Mouse (Mus musculus) kidney, postnatal 10 days (tissue): ENCODE measurements around the gene Timp2.

Experiments
- DNase-seq: peaks from one replicate; pipeline ENCODE4 v3.0.0; 2021; ENCODE audit warnings: mixed read lengths

The Timp2 gene

DNA sequence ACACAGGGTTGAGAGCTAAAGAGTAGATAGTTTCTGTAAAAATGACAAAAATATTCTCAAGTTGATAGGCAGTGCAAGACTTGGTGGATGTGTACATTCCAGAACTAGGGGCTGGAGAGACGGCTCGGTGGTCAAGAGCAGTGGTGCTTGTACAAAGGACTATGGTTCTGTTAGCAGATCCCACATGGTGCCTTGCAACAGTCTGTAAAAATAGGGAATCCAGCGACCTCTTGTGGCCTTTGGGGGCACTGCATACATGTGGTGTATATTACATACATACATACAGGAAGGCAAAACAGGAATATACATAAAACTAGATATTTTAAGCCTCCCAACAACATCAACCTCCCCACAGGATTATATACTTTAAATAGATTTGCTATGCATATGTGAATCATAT, 12.8 kb upstream of the Timp2 start:
- DNase-seq, result peak; percentile 45

DNA sequence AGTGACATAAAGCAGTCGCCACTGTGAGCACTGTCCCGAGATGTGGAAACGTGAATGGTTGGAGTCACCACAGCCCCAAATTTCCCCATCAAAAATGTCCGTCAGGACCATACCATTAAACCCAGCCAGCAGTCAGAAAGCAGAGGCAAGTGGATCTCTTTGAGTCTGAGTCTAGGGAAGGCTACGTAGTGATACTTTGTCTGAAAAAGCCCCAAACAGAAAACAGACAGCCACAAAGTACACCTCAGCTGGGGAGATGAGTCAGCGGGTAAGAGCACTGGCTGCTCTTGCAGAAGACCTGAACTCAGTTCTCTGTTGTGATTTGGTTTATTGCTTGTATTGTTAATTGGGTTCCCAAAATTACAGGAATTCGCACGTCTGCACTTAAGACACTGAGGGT, 11.0 kb upstream of the Timp2 start:
- DNase-seq, result no peak

DNA sequence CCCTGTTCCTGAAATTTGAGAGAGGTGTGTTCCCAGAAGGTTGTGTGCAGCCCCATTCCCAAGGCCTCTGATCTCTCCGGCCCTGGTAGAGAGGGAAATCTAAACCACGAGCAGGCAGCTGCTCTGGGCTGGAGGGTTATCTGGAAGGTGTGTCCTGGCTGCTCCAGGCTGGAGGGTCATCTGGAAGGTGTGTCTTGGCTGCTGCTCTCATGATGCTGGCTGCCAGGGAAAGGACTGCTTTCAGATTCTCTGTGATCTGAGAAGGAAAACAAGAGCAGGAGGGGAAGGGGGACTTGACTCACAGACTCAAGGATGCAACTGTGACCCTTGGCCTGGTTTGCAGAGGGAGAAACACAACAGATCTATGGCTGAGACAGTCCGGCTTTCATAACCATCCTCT, 10.6 kb upstream of the Timp2 start:
- peak; percentile 5 for DNase-seq

DNA sequence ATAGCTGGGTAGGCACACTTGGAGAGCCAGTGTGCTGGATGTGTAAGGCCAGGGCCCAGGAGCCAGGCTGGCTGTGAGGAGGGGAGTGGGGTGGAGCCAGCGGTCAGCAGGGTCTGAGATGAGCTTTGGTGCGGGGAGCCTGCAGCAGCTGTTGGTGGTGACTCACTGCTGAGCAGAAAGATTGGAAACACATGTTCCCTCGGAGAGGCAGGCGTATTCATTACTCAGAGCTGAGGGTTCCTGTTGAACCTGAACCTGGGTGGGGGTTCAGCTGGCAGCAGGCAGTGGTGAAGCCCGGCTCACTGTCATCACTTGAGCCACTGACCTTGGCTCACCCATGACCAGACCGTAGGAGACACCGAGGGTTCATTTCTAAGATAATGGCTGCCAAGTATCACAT, 9.6 kb upstream of the Timp2 start:
- DNase-seq, result peak; percentile 63

DNA sequence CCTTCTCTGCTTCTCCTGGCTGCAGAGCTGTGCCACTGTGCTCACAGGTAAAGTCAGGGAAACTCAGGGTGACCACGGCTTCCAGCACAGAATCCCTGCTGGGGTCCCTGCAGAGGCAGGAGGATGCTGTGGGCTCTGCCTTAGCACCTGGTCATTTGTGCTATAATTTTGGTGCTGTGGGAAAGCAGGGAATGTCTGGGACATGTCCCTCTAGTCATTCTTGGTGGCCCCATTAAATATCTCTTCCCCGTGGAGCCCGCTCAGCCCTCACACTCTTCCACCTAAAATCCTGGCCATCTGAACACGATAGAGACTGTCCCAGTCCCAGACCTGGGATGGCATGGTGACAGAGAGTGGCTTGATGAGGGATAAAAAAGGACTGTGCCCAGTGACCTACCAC, 8.5 kb upstream of the Timp2 start:
- no peak for DNase-seq

DNA sequence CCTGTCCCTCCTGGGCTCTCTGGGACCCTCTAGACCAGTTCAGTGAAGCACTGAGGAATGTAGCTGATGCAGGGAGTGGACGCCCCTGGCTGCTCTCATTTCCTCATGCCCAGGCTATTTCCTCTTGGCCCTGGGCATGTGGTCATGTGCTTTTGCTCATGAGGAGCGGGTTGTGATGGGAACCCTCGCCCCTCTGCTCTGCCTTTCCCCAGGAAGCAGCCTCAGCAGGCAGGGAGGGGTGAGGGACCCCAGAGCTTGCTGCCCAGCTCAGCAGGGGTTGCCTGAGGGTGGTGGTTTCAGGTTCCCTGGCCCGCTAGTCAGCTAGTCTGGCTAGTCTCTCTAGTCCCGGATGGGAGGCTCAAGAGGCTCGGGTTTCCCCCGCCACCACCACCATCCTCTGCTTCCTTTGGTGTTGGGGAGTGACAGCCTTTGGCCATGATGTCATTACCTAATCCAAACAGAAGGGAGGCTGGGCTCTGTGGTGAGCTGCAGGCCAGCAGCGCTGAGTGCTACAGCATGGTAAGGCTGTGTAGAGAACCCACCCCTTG, 7.5 kb upstream of the Timp2 start:
- DNase-seq, result peak; percentile 60

DNA sequence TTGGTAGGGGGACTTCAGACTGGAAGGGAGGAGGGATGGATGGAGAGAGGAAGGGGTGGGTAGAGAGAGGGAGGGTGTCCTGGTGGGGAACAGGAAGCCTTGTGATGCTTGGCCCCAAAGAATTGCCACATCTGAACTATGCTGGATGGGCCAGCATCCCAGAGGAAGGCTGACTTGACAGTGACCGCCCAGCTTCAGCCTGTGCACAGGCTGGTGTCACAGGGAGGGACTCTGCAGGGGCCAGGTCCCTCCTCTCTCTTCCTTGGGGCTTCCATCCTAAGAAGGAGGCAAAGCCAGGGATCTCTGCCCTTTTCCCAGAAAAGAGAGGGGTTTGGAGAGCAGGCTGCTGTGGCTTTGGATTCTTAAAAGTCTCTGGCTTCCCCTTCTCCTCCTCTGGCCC, 7.0 kb upstream of the Timp2 start:
- no peak for DNase-seq

DNA sequence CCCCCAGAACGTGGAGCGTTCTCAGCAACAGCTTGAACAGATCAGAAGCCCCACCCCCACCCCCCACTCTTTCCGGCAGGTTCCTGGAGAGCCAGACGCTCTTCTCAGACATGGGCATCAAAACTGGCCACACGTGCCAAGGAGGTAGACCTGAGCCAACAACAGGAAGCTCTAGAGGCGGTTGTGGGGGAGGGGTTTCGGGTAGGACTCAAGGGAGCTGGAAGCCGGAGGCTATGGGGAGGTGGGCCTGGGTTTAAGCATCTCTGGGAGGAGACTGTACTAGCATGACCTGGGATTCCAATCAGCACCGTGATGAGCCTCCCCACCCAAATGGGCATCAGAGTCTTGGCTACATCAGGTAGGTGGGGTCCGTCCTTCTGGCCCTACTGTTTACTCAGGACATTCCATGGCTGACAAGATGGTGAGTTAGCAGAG, 5.4 kb upstream of the Timp2 start:
- peak; percentile 42 for DNase-seq

DNA sequence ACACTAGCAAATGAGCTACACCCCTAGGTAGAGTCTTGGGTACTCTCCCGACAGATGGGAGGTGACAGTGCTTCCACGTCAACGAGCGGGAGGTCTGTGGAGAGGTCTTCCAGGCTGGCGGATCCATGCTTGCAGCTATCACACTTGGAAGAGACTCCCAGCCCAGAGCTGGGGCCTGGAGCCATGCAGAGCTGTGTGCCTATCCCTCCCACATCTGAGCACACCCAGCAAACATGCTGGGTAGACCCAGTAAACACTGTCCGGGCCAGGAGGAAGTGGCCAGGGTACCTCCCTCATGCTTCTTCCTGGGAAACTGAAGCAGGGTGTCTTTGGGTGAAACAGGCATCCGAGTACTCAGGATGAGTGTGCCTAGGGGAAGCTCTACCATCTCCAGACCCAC, 5.0 kb upstream of the Timp2 start:
- no peak for DNase-seq

DNA sequence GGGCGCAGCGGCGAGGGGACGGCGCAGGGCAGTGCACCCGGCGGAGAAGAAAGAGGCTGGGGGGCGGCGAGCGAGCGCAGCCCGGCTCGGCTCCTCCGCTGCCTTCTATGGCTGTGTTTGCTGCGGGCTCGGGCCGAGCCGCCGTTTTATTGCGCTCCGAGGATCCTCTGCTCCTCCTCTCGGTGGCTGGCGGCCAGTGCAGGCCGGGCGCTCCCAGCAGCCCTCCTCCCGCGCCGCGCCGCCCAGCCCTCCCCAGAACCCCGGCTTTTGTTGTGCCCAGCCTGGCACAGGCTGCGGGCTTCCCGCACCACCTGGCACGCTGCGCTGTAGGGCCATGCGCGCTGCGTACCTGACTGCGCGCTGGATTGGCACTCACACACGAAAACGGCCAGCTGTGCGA, 335 bp downstream of the Timp2 start:
- peak; percentile 93 for DNase-seq

DNA sequence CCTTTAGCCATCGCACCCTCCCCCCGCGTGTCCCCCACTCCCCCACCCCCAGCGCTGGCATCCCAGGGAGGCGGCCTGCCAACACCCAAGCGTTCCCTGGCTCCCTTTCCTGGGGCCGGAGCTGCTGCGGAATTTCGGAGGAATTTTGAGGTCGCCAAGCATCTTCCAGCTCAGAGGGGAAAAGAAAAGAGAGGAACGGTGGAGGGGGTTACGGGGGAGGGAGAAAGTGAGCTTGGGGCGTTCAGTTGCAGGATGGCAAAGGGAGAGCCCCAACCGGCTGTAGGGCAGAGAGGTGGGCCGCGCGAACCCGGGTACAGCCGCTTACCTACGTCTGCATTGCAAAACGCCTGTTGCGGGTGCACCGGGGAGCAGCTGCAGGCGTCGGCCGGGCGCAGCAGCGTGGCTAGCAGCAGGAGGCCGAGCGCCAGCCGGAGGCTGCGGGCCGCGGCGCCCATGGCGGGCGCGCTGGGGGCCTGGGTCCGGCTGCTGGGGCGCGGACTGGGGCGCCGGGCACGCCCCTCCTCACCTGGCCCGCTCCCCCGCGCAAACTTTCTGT, 826 bp downstream of the Timp2 start:
- DNase-seq, result peak; percentile 57

DNA sequence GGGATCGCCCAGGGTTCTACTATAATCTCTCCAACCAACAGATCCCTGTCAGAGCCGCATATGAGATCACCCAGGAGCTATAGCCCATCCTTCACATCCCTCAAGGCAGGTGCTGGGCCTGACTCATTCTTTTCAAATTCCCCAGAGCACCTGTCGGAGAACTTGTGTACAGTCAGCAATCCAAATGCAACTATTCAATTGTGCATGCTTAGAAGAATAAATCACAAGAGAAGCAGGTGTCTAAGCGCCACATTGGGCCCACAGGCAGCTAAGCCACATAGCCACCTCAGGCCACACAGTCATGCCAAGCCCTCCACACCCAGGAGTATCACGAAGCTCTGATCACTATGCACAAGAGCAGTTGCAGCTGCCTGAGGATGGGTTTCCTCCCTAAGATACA, 6.0 kb downstream of the Timp2 start:
- no peak for DNase-seq

DNA sequence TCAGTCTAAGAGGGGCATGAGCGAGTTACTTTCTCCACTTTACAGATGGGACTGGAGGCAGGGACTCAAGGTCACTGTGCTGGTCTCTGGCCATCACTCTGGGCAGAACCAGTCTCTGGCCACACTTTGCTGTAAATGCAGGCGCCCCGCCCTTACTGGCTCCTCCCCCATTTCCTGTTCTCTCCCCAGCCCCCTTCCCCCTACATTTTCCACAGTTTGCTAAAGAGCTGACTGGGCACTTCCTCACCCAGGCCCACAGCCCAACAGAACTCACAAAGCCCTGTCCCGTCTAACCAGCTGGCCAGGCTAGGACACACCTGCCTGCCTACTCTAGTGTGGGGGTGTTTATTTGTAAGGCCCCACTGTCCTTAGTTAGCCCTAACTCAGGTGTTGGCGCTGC, 6.7 kb downstream of the Timp2 start:
- peak; percentile 83 for DNase-seq

DNA sequence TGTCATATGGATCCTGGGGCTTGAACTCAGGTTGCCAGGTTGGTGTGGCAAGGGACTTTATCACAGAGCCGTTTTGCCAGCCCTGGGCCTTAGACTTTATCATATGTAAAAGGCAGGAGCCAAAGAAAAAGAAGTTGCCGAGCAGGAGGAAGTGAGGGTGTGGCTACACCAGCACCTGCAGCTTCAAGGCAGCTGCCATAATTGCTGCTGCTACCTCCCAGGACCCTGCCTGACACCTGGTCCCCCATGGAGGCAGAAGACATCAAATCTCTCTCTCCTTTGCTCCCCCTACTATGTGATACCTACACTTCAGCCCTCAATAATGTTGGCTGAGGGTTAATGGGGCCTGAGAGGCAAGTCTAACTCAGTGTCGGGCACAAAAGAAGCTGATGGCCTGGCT, 7.1 kb downstream of the Timp2 start:
- DNase-seq, result no peak

DNA sequence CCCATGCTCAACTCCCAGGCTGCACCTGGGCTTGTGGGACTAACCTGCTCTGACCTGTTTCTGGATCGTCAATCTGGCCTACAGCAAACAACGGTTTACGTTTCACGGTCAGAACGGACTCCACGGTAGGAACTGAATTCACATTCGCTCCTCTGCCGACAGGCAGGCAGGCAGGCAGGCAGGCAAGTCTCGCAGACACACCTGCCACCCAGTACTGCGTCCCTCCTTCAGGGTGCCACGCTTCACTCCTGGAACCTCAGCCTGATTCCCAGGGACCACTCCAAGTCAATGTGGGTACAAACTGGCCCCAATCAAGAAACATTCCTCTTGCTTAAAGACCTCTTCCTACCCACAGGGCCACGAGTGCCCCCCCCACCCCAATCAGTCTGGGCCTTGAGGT, 7.6 kb downstream of the Timp2 start:
- DNase-seq, result no peak

DNA sequence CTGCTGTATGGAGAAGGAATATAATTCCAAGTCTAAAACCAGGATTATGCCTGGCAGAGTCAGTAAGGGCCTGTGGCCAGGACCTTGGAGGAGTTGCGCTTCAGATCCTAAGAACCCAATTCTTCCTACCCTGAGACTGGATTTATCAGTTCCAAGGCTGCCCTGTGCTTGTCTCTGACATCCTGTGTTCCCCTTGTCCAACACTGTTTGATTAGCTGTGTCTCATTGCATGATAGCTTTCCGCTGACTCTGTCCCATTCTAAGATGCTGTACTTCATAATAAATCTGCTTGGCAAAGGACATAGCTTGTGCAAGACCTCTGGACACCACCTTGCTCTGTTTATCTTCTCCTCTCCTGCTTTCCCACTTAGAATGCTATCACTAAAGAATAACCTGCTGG, 8.1 kb downstream of the Timp2 start:
- no peak for DNase-seq

DNA sequence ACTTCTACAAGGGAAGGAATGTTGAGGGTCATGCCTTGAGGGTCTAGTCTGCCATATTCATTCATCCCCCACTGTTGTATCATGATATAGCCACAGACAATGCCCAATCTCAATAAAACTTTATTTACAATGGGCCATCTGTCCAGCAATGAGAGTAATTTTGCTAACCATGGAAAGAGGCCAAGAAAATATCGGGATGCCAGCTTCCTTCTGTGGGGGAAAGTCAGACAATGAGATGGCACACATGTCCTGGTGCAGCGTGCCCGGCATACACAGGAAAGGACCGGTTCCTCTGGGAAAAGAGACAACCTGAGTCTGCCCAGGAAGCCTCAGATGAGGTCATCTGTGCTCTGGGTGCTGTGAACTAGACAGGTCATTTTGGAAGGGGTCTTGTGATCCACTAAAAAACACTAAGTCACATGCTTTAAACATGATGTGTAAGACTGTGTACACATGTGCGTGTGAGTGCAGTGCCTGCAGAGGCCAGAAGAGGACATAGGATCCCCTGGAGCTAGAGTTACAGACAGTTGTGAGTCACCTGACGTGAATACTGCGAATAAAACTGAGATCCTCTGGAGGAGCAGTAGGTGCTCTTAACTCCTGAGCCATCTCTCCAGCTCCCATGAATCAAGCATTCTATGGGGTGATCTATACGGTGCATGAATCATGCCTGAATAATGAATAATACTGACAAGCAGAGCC, 9.0 kb downstream of the Timp2 start:
- DNase-seq, result no peak

DNA sequence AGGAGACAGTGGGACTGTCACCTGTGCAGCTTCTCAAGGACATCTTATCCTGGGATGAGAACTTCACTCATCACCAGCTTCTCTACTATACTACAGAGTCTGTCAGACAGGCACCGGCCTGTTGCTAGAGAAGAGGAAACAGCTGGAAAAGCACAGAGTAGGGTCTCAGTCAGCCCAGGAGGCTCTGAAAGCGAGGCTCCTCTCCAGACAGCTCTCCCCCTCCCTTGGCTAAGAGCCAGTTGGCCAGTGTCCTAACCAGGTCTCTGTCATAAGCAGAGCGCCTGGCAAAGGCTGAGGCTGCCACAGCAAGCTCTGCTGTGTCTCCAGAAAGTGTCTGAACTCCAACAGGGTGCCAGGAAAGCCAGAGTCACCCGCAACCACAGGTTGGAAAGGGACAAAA, 9.8 kb downstream of the Timp2 start:
- peak; percentile 79 for DNase-seq

DNA sequence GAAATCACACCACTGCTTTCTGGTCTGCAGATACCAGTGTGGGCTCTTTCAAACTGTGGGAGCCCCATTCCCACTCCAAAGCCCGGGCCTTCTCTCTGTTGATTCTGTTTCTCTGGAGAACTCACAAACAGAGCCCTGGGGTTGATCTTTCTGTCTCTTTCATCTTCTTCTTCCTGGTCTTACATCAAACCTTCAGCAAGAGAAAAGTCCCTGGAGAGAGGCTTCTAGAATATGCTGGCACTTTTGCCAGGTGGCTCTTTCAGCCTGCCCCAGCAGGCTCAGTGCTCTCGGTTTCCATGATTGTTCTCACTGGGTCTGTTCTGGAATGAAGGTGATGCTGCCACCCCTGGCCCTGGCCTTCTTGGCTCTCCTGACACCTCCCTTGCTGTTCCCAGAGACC, 11.9 kb downstream of the Timp2 start:
- no peak for DNase-seq

DNA sequence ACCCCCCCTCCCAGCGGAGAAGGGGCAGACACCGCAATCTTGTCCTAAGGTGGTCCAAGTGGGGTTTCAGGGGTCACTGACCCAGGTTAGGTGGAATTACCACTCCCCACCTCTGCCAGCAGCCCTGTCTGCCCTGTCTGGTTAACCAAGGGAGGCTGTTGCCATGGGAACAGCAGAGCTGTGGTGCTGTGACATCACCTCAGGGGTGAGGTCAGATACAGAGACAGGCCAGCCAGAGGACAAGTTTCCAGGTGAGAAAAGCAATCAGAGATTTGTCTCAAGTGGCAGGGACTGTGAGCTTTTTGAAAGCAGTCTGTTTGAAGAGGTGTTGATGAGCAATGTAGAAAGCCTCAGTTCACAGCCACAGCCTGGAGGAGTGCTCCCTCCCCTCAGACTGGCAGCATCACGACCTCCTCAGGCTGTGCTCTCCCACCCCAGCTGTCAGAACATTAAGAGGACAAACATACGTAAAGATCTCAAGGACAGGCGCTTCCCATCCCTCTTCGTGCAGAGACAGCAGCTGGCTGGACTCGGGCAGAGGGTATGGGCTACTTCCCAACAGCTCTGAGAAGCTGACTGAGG, 13.0 kb downstream of the Timp2 start, which contains the start of gene Cep295nl:
Cep295nl (minus strand) TSS at position 101 of the 582 bp plus-strand sequence.
- peak; percentile 43 for DNase-seq

DNA sequence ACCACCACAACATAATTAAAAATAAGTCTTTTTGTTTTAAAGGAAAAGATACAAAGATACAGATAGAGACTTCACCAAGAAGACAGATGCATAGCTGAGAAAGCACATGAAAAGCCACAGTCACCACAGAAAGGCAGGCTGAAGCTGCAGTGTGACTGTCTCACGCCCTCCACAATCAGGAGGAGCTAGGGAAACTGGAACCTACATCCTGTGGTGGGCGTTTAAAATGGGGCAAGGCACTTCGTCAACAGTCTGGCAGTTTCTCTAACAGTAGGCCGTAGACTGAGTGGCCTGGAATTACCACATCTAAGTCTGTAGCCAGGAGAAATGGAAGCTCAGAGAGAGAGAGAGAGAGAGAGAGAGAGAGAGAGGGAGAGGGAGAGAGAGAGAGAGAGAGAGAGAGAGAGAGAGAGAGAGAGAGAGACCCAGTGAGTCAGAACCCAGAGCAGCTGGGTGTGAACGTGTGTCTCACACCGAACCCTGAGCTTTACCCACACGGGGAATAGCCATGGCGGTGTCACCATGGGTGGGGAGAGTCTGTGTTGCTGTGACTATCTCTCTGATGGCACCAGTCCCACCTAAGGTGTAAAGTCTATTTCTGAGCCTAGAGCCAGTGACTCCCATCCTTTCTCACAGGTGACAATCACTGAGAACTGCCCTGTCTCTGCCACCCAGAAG, 17.9 kb downstream of the Timp2 start:
- no peak for DNase-seq

DNA sequence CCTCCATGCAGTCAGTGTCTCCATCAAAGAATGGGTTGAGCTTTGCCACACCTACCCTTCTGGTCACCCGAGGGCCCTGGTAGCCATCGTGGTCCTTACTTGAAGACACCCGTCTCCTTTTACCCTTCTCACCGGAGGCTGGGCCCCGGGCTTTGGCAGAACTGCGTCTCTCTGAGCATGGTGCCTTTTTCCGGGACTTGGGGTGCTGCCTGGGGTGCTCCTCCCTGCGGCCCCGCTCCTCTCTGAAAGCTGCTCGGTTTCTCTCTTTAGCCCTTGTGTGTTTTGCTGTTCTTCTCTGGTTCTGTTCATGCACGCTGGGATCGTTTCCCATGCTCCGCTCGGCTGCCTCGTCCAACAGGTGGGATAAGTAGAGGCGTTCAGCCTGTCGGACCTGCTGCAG, 22.1 kb downstream of the Timp2 start:
- DNase-seq, result no peak

DNA sequence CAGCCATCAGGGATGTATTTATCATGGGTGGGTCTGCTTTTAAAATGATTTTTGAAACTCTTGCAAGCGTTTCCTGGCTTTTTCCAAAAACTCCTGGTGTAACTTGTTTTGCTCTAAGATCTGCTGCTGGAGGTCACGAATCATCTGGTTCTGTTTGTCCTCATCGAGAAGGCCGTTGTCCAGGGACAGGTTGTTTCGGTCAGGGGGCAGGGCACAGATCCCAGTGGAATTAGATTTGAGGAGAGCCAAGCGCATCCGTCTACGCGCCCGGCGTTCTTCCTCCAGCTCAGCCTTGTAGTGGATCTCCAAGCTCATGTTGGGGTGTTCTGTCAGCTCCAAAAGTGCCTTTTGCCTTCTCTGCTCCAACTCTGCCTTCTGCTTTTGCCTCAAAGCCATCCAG, 23.2 kb downstream of the Timp2 start:
- DNase-seq, result no peak

DNA sequence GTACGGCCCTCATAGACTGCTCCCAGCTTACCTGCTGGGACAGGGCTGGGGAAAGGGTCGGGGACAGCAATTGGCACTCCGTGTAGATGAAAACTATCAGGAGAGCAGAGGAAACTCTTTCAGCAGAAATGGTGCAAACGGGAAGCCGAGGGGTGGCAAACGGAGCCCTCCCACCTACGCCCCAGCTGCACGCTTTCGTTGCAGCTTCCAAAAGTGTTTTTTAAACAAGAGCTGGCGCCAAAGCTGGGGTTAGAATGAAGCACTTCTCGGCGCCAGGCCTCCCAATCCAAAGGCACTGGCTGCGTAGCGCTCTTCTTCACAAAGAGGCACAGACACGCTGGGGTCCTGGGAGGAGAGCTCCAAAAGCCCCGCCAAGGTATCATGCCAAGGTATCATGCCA, 24.8 kb downstream of the Timp2 start:
- DNase-seq, result no peak
